18 mouse cellular contexts compared by ENCODE assay signal in genomic region chr3:99046190-99046589, GRCm38 (mm10).
DNase-seq lines count a peak whose midpoint lies in the region; ATAC-seq and TF ChIP-seq lines count a peak whose summit lies in the region.
"Had no signal": no experiment of that assay in that cellular context is flagged by ENCODE, and none has a peak within 500 bp of the region (broad histone marks: within the 10 kb centered on the region; RNA-seq: fewer than 3 reads in every experiment).

No protein-coding gene starts in this region.

- H3K9ac ChIP-seq in liver, adult 2 months (ENCODE audit: low read depth, low read length), result no peak overlapping the region
- H3K9ac ChIP-seq in liver, embryonic 11.5 days (ENCODE audit: low read depth, low read length), result no peak overlapping the region
- no peak overlapping the region for H3K9ac ChIP-seq in liver, embryonic 13.5 days
- H3K9ac ChIP-seq in liver, embryonic 14.5 days (replicated peaks), result no peak overlapping the region
- no peak overlapping the region for H3K9ac ChIP-seq in hindbrain, embryonic 12.5 days
- no peak overlapping the region for H3K9ac ChIP-seq in hindbrain, postnatal 0 days (replicated peaks; ENCODE audit: low read length)
- H3K9ac ChIP-seq: embryonic facial prominence, embryonic 12.5 days; forebrain, embryonic 13.5 days; forebrain, embryonic 15.5 days had no signal

- 33% methylated on average over 6 of the region's 6 CpGs for WGBS in liver, adult 2 months
- WGBS in liver, embryonic 11.5 days, result 65% methylated on average over 6 of the region's 6 CpGs
- WGBS in liver, embryonic 13.5 days (ENCODE audit: insufficient replicate concordance), result 58% methylated on average over 6 of the region's 6 CpGs
- WGBS in liver, embryonic 14.5 days (ENCODE audit: insufficient replicate concordance), result 47% methylated on average over 6 of the region's 6 CpGs
- WGBS in hindbrain, embryonic 12.5 days, result 78% methylated on average over 6 of the region's 6 CpGs
- 82% methylated on average over 6 of the region's 6 CpGs for WGBS in hindbrain, postnatal 0 days

- no peaks in the 10 kb centered on the region for H3K4me1 ChIP-seq in liver, adult 2 months (ENCODE audit: control insufficient read depth, insufficient read depth, low read length)
- no peaks in the 10 kb centered on the region for H3K4me1 ChIP-seq in liver, embryonic 11.5 days (replicated peaks; ENCODE audit: control insufficient read depth, insufficient read depth, low read length)
- H3K4me1 ChIP-seq in liver, embryonic 13.5 days (replicated peaks), result no peaks in the 10 kb centered on the region
- no peaks in the 10 kb centered on the region for H3K4me1 ChIP-seq in liver, embryonic 14.5 days (replicated peaks; ENCODE audit: control insufficient read depth in 2 of 2, insufficient read depth in 2 of 2, low read length in 1 of 2)
- H3K4me1 ChIP-seq in hindbrain, embryonic 12.5 days, result no peaks in the 10 kb centered on the region
- H3K4me1 ChIP-seq in hindbrain, postnatal 0 days (ENCODE audit: insufficient read depth, low read length), result no peaks in the 10 kb centered on the region
- H3K4me1 ChIP-seq: embryonic facial prominence, embryonic 12.5 days; forebrain, embryonic 13.5 days; forebrain, embryonic 15.5 days had no signal

- H3K27ac ChIP-seq in liver, adult 2 months (replicated peaks; ENCODE audit: insufficient read depth, low read depth, low read length), result no peak overlapping the region
- no peak overlapping the region for H3K27ac ChIP-seq in liver, embryonic 11.5 days (ENCODE audit: low read depth, low read length)
- no peak overlapping the region for H3K27ac ChIP-seq in liver, embryonic 13.5 days
- no peak overlapping the region for H3K27ac ChIP-seq in liver, embryonic 14.5 days
- no peak overlapping the region for H3K27ac ChIP-seq in hindbrain, embryonic 12.5 days
- no peak overlapping the region for H3K27ac ChIP-seq in hindbrain, postnatal 0 days
- H3K27ac ChIP-seq: embryonic facial prominence, embryonic 10.5 days; embryonic facial prominence, embryonic 12.5 days; forebrain, embryonic 13.5 days; forebrain, embryonic 15.5 days had no signal

- no peak for TF ChIP-seq CTCF in liver, adult 2 months (IDR thresholded peaks at IDR 0.05; ENCODE audit: low read depth, low read length)
- TF ChIP-seq CTCF in liver, embryonic 14.5 days (IDR thresholded peaks at IDR 0.05; ENCODE audit: low read depth), result no peak
- TF ChIP-seq CTCF in hindbrain, postnatal 0 days (IDR thresholded peaks at IDR 0.05; ENCODE audit: low read depth), result no peak

- no peak overlapping the region for H3K4me2 ChIP-seq in liver, embryonic 11.5 days
- H3K4me2 ChIP-seq in liver, embryonic 13.5 days, result no peak overlapping the region
- no peak overlapping the region for H3K4me2 ChIP-seq in liver, embryonic 14.5 days (ENCODE audit: low read depth)
- no peak overlapping the region for H3K4me2 ChIP-seq in hindbrain, embryonic 12.5 days (replicated peaks)
- no peak overlapping the region for H3K4me2 ChIP-seq in hindbrain, postnatal 0 days (ENCODE audit: low read depth, low read length)
- H3K4me2 ChIP-seq: embryonic facial prominence, embryonic 12.5 days; forebrain, embryonic 13.5 days; forebrain, embryonic 15.5 days had no signal

- DNase-seq in liver, adult 2 months (ENCODE audit: extremely low read depth, low read depth, low spot score), result peak; percentile 93
- DNase-seq in liver, embryonic 11.5 days (ENCODE audit: low spot score), result no peak
- no peak for DNase-seq in liver, embryonic 13.5 days
- DNase-seq in liver, embryonic 14.5 days (ENCODE audit: low read depth in 3 of 3, low spot score in 3 of 3), result peak in 2 of 3 experiments; percentile 23 to 25
- DNase-seq in hindbrain, postnatal 0 days (ENCODE audit: low spot score), result no peak
- DNase-seq: adrenal gland, adult 2 months; adrenal gland, postnatal 10 days; adrenal gland, postnatal 25 days; cerebellum, adult 11 months; cerebellum, adult 18-20 months; cerebellum, adult 9-10 months; cerebellum, postnatal 10 days; cerebellum, postnatal 25 days had no signal

- TF ChIP-seq EP300 in liver, embryonic 14.5 days (IDR thresholded peaks at IDR 0.05; ENCODE audit: low read depth), result no peak

- no peaks in the 10 kb centered on the region for H3K9me3 ChIP-seq in liver, embryonic 11.5 days (ENCODE audit: control insufficient read depth, low read length)
- H3K9me3 ChIP-seq in liver, embryonic 13.5 days (replicated peaks), result 0 out of 2 replicates have a peak, but pooled peaks cover 2% of the 10 kb centered on the region
- no peaks in the 10 kb centered on the region for H3K9me3 ChIP-seq in liver, embryonic 14.5 days (ENCODE audit: control insufficient read depth, low read length)
- H3K9me3 ChIP-seq in hindbrain, embryonic 12.5 days (replicated peaks), result no peaks in the 10 kb centered on the region
- no peaks in the 10 kb centered on the region for H3K9me3 ChIP-seq in hindbrain, postnatal 0 days (ENCODE audit: low read length)
- H3K9me3 ChIP-seq: embryonic facial prominence, embryonic 10.5 days; embryonic facial prominence, embryonic 12.5 days; forebrain, embryonic 13.5 days; forebrain, embryonic 15.5 days had no signal

- ATAC-seq in liver, embryonic 11.5 days (replicated peaks; ENCODE audit: low FRiP score), result no peak
- 0 out of 2 replicates have a peak, but pooled peaks have one; percentile 29 for ATAC-seq in liver, embryonic 13.5 days (ENCODE audit: low read depth)
- no peak for ATAC-seq in liver, embryonic 14.5 days (ENCODE audit: insufficient read depth)
- no peak for ATAC-seq in hindbrain, embryonic 12.5 days (ENCODE audit: low FRiP score)
- no peak for ATAC-seq in hindbrain, postnatal 0 days
- ATAC-seq: forebrain, embryonic 13.5 days; forebrain, embryonic 15.5 days had no signal

- no peaks in the 10 kb centered on the region for H3K79me2 ChIP-seq in liver, adult 2 months (ENCODE audit: control insufficient read depth, insufficient read depth, low read length)

- TF ChIP-seq POLR2A in liver, adult 2 months (IDR thresholded peaks at IDR 0.05; ENCODE audit: extremely low read depth, insufficient read depth, low read length), result no peak

- no peaks in the 10 kb centered on the region for H3K36me3 ChIP-seq in liver, adult 2 months (ENCODE audit: control insufficient read depth, insufficient read depth, low read length)
- no peaks in the 10 kb centered on the region for H3K36me3 ChIP-seq in liver, embryonic 11.5 days (ENCODE audit: control insufficient read depth, insufficient read depth, low read length)
- no peaks in the 10 kb centered on the region for H3K36me3 ChIP-seq in liver, embryonic 13.5 days
- H3K36me3 ChIP-seq in liver, embryonic 14.5 days (replicated peaks; ENCODE audit: control insufficient read depth, insufficient read depth, low read depth), result no peaks in the 10 kb centered on the region
- H3K36me3 ChIP-seq in hindbrain, embryonic 12.5 days, result no peaks in the 10 kb centered on the region
- no peaks in the 10 kb centered on the region for H3K36me3 ChIP-seq in hindbrain, postnatal 0 days (ENCODE audit: insufficient read depth, low read length)
- H3K36me3 ChIP-seq: embryonic facial prominence, embryonic 10.5 days; embryonic facial prominence, embryonic 12.5 days; forebrain, embryonic 15.5 days had no signal

- no peaks in the 10 kb centered on the region; the same call in 1 of the 2 replicates for H3K27me3 ChIP-seq in liver, adult 2 months (ENCODE audit: control insufficient read depth, insufficient read depth, low read length)
- no peaks in the 10 kb centered on the region for H3K27me3 ChIP-seq in liver, embryonic 11.5 days (replicated peaks; ENCODE audit: control insufficient read depth, insufficient read depth, low read length)
- no peaks in the 10 kb centered on the region for H3K27me3 ChIP-seq in liver, embryonic 13.5 days
- no peaks in the 10 kb centered on the region for H3K27me3 ChIP-seq in liver, embryonic 14.5 days (ENCODE audit: control insufficient read depth, insufficient read depth, low read length)
- no peaks in the 10 kb centered on the region for H3K27me3 ChIP-seq in hindbrain, embryonic 12.5 days
- no peaks in the 10 kb centered on the region for H3K27me3 ChIP-seq in hindbrain, postnatal 0 days (ENCODE audit: insufficient read depth, low read length)
- H3K27me3 ChIP-seq: embryonic facial prominence, embryonic 12.5 days; forebrain, embryonic 13.5 days; forebrain, embryonic 15.5 days had no signal

- no peak overlapping the region for H3K4me3 ChIP-seq in liver, adult 2 months (ENCODE audit: insufficient read depth, low read depth, low read length)
- H3K4me3 ChIP-seq in liver, embryonic 11.5 days (ENCODE audit: low read depth, low read length), result no peak overlapping the region
- no peak overlapping the region for H3K4me3 ChIP-seq in liver, embryonic 13.5 days (replicated peaks)
- no peak overlapping the region for H3K4me3 ChIP-seq in liver, embryonic 14.5 days (ENCODE audit: insufficient read depth in 1 of 2, low read depth in 2 of 2, low read length in 2 of 2)
- H3K4me3 ChIP-seq in hindbrain, embryonic 12.5 days, result no peak overlapping the region
- no peak overlapping the region for H3K4me3 ChIP-seq in hindbrain, postnatal 0 days (ENCODE audit: low read length)
- H3K4me3 ChIP-seq: embryonic facial prominence, embryonic 10.5 days; embryonic facial prominence, embryonic 12.5 days; forebrain, embryonic 13.5 days; forebrain, embryonic 15.5 days had no signal

Comparison
In these comparisons a context has a peak if more than half of its experiments do, and no peak if none do; other contexts are left out.
1. DNase-seq: peak in liver, adult 2 months (single experiment) and liver, embryonic 14.5 days (2 of 3); none in liver, embryonic 11.5 days (single experiment), liver, embryonic 13.5 days (single experiment) and hindbrain, postnatal 0 days (single experiment).